Mouse (Mus musculus): ENCODE results near the gene Vmn1r124. TPM values are rescaled to one million over a fixed set of nuclear protein-coding genes. Genes with fewer than 3 reads are reported as not detected.
"Not testable (repeated sequence)": the region's sequence is repeated elsewhere in the genome, so short reads cannot be mapped to it uniquely, and the experiment has no call there.

The Vmn1r124 gene
- polyA plus RNA-seq (2014; fragmentation: Nextera tagmentation; extraction: Ambion mirVana), result not detected in 2 replicates

- H3K9me3 ChIP-seq (ENCODE audit: control insufficient read depth, low read length); ATAC-seq (ENCODE audit: low read depth); H3K4me2 ChIP-seq (ENCODE audit: low read depth, low read length); H3K27me3 ChIP-seq (replicated peaks; ENCODE audit: control insufficient read depth, insufficient read depth, low read length); H3K4me1 ChIP-seq (ENCODE audit: control insufficient read depth, insufficient read depth, low read length); H3K9ac ChIP-seq (ENCODE audit: low read depth, low read length); H3K4me3 ChIP-seq (ENCODE audit: low read depth, low read length); H3K36me3 ChIP-seq (ENCODE audit: control insufficient read depth, insufficient read depth, low read length); H3K27ac ChIP-seq (replicated peaks; ENCODE audit: low read depth, low read length); DNase-seq (ENCODE audit: low spot score): not testable (repeated sequence)
- WGBS, result 82% methylated on average over 4 of the region's 4 CpGs
Measured at GRCm38 (mm10) chr7:21260517-21260916, at the start of gene Vmn1r124. Gene Vmn1r124, minus strand, starts transcription at chr7:21260617.

GRCm38 (mm10) chr7:21301367-21301766, 41.0 kb upstream of the Vmn1r124 start, which contains the start of gene Vmn1r126:
Gene Vmn1r126, minus strand, starts transcription at chr7:21301467.
- no CpG with 5 or more reads among the region's 5 CpGs for WGBS
- not testable (repeated sequence) for H3K27me3 ChIP-seq (replicated peaks; ENCODE audit: control insufficient read depth, insufficient read depth, low read length); H3K9me3 ChIP-seq (ENCODE audit: control insufficient read depth, low read length); H3K4me2 ChIP-seq (ENCODE audit: low read depth, low read length); DNase-seq (ENCODE audit: low spot score); H3K36me3 ChIP-seq (ENCODE audit: control insufficient read depth, insufficient read depth, low read length); H3K27ac ChIP-seq (replicated peaks; ENCODE audit: low read depth, low read length); H3K4me3 ChIP-seq (ENCODE audit: low read depth, low read length); H3K9ac ChIP-seq (ENCODE audit: low read depth, low read length); ATAC-seq (ENCODE audit: low read depth); H3K4me1 ChIP-seq (ENCODE audit: control insufficient read depth, insufficient read depth, low read length)

- WGBS, result 59% methylated on average over 3 of the region's 3 CpGs
- H3K36me3 ChIP-seq (ENCODE audit: control insufficient read depth, insufficient read depth, low read length); H3K4me1 ChIP-seq (ENCODE audit: control insufficient read depth, insufficient read depth, low read length); DNase-seq (ENCODE audit: low spot score); H3K9ac ChIP-seq (ENCODE audit: low read depth, low read length); H3K4me3 ChIP-seq (ENCODE audit: low read depth, low read length); H3K9me3 ChIP-seq (ENCODE audit: control insufficient read depth, low read length); H3K27me3 ChIP-seq (replicated peaks; ENCODE audit: control insufficient read depth, insufficient read depth, low read length); H3K4me2 ChIP-seq (ENCODE audit: low read depth, low read length); ATAC-seq (ENCODE audit: low read depth); H3K27ac ChIP-seq (replicated peaks; ENCODE audit: low read depth, low read length): not testable (repeated sequence)
Measured at GRCm38 (mm10) chr7:21271879-21272278, 11.5 kb upstream of the Vmn1r124 start, which contains the start of gene Vmn1r125. Gene Vmn1r125, plus strand, starts transcription at chr7:21272179.

Other genes with a start within 250 kb of the Vmn1r124 start
- gene Vmn1r119, start 248.2 kb downstream of the Vmn1r124 start, polyA plus RNA-seq (2014; fragmentation: Nextera tagmentation; extraction: Ambion mirVana), result not detected in 2 replicates
- gene Vmn1r120, start 206.8 kb downstream of the Vmn1r124 start, polyA plus RNA-seq (2014; fragmentation: Nextera tagmentation; extraction: Ambion mirVana), result not detected in 2 replicates
- not detected in 2 replicates for gene Vmn1r121, start 162.1 kb downstream of the Vmn1r124 start, polyA plus RNA-seq (2014; fragmentation: Nextera tagmentation; extraction: Ambion mirVana)
- gene Vmn1r122, start 126.5 kb downstream of the Vmn1r124 start, polyA plus RNA-seq (2014; fragmentation: Nextera tagmentation; extraction: Ambion mirVana), result not detected in 2 replicates
- not detected in 2 replicates for gene Vmn1r123, start 98.4 kb downstream of the Vmn1r124 start, polyA plus RNA-seq (2014; fragmentation: Nextera tagmentation; extraction: Ambion mirVana)
- gene Gm5157, start 70.2 kb downstream of the Vmn1r124 start, polyA plus RNA-seq (2014; fragmentation: Nextera tagmentation; extraction: Ambion mirVana), result not detected in 2 replicates
- gene Vmn1r125, start 11.6 kb upstream of the Vmn1r124 start, polyA plus RNA-seq (2014; fragmentation: Nextera tagmentation; extraction: Ambion mirVana), result not detected in 2 replicates
- gene Vmn1r126, start 40.9 kb upstream of the Vmn1r124 start, polyA plus RNA-seq (2014; fragmentation: Nextera tagmentation; extraction: Ambion mirVana), result not detected in 2 replicates
- gene Vmn1r127, start 59.2 kb upstream of the Vmn1r124 start, polyA plus RNA-seq (2014; fragmentation: Nextera tagmentation; extraction: Ambion mirVana), result not detected in 2 replicates
- gene Vmn1r128, start 88.8 kb upstream of the Vmn1r124 start, polyA plus RNA-seq (2014; fragmentation: Nextera tagmentation; extraction: Ambion mirVana), result not detected in 2 replicates
- gene Vmn1r129, start 100.7 kb upstream of the Vmn1r124 start, polyA plus RNA-seq (2014; fragmentation: Nextera tagmentation; extraction: Ambion mirVana), result not detected in 2 replicates
- gene Gm6882, start 172.1 kb upstream of the Vmn1r124 start, polyA plus RNA-seq (2014; fragmentation: Nextera tagmentation; extraction: Ambion mirVana), result not detected in 2 replicates